ENCODE assay signal across 8 mouse cellular contexts in the genomic region with DNA sequence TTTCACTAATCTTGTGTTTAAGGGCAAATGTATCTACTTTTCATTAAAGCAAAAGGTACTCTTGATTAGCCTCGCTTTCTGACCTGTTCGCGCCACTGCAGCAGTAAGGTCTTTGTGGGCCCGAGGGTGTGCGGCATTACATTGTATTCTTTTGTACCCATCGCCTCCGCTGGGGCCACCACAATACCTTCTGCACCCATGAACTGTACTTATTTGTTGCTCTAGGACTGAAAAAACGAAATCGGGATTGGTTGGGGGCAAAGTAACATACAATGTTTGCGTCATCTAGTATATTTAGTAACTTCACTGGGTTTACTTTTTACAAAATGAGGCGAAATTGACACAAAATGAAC. TPM values are rescaled to one million over a fixed set of nuclear protein-coding genes. Genes with fewer than 3 reads are reported as not detected.
DNase-seq lines count a peak whose midpoint lies in the region; ATAC-seq lines count a peak whose summit lies in the region.

No protein-coding gene starts in this region.

- peak overlapping the region; percentile 69 for H3K4me2 ChIP-seq in forebrain, embryonic 12.5 days
- H3K4me2 ChIP-seq in midbrain, embryonic 11.5 days, result peak overlapping the region; percentile 62

- H3K4me3 ChIP-seq in erythroblast, embryonic 14.5 days (replicated peaks), result peak overlapping the region; percentile 95
- H3K4me3 ChIP-seq in forebrain, embryonic 12.5 days (replicated peaks), result peak overlapping the region; percentile 76
- H3K4me3 ChIP-seq in midbrain, embryonic 11.5 days (ENCODE audit: low read depth, low read length), result peak overlapping the region; percentile 91

- H3K9me3 ChIP-seq in erythroblast, embryonic 14.5 days (ENCODE audit: control insufficient read depth, low read length), result no peaks in the 10 kb centered on the region
- H3K9me3 ChIP-seq in forebrain, embryonic 12.5 days, result no peaks in the 10 kb centered on the region
- no peaks in the 10 kb centered on the region for H3K9me3 ChIP-seq in midbrain, embryonic 11.5 days (ENCODE audit: control insufficient read depth, low read length)

- no peak for ATAC-seq in erythroblast, adult 5-6 weeks (replicated peaks; ENCODE audit: low FRiP score, poor library complexity, severe bottlenecking)
- no peak for ATAC-seq in forebrain, embryonic 12.5 days (ENCODE audit: low FRiP score)
- no peak for ATAC-seq in midbrain, embryonic 11.5 days (ENCODE audit: low FRiP score)

- H3K27me3 ChIP-seq in erythroblast, embryonic 14.5 days (ENCODE audit: control insufficient read depth), result no peaks in the 10 kb centered on the region
- no peaks in the 10 kb centered on the region for H3K27me3 ChIP-seq in forebrain, embryonic 12.5 days
- H3K27me3 ChIP-seq in midbrain, embryonic 11.5 days (ENCODE audit: control insufficient read depth, insufficient read depth, low read length), result no peaks in the 10 kb centered on the region

- peak overlapping the region; percentile 99 for H3K27ac ChIP-seq in forebrain, embryonic 12.5 days
- H3K27ac ChIP-seq in midbrain, embryonic 11.5 days (ENCODE audit: low read depth, low read length), result peak overlapping the region; percentile 99

- peak; percentile 31 for DNase-seq in Muller cell, postnatal 12 days (ENCODE audit: inconsistent ontology term)
- peak; percentile 26 for DNase-seq in kidney, postnatal 14 days
- peak; percentile 97 for DNase-seq in midbrain, embryonic 11.5 days (ENCODE audit: low spot score, missing footprints)
- DNase-seq in testis, postnatal 14 days (ENCODE audit: low spot score), result peak; percentile 71
- DNase-seq in frontal cortex, postnatal 10 days (ENCODE audit: low spot score in 2 of 2), result no peak

- H3K9ac ChIP-seq in forebrain, embryonic 12.5 days, result peak overlapping the region; percentile 96
- peak overlapping the region; percentile 99 for H3K9ac ChIP-seq in midbrain, embryonic 11.5 days (ENCODE audit: low read length)

- peaks cover 81% of the 10 kb centered on the region for H3K4me1 ChIP-seq in erythroblast, embryonic 14.5 days (ENCODE audit: control insufficient read depth)
- peaks cover 20% of the 10 kb centered on the region for H3K4me1 ChIP-seq in forebrain, embryonic 12.5 days
- peaks cover 17% of the 10 kb centered on the region for H3K4me1 ChIP-seq in midbrain, embryonic 11.5 days (ENCODE audit: control insufficient read depth, insufficient read depth, low read length)

- 2% methylated on average over 11 of the region's 11 CpGs for WGBS in forebrain, embryonic 12.5 days
- WGBS in midbrain, embryonic 11.5 days, result 5% methylated on average over 11 of the region's 11 CpGs

- H3K36me3 ChIP-seq in erythroblast, embryonic 14.5 days (ENCODE audit: control insufficient read depth), result peaks cover 31% of the 10 kb centered on the region
- no peaks in the 10 kb centered on the region for H3K36me3 ChIP-seq in forebrain, embryonic 12.5 days (replicated peaks)
- H3K36me3 ChIP-seq in midbrain, embryonic 11.5 days (ENCODE audit: control insufficient read depth, insufficient read depth, low read length), result no peaks in the 10 kb centered on the region

RNA-seq across cellular contexts. Expression of gene Prdm10, which starts 1.3 kb away (rescaled TPM):
- polyA plus RNA-seq in erythroblast, embryonic 14.5 days (2012), result 0.16 and 0.29 TPM in 2 replicates
- 4.2 and 9.2 TPM in 2 replicates for total RNA-seq in erythroblast, adult 5-6 weeks (2015; ENCODE audit: low replicate concordance)
- 7.1 and 17.3 TPM in 2 replicates for total RNA-seq in erythroblast, adult 5-6 weeks (2017; ENCODE audit: low replicate concordance)
- 10.7 and 11.0 TPM in 2 replicates for polyA plus RNA-seq in forebrain, embryonic 12.5 days (2016; fragmentation: Nextera tagmentation; extraction: Ambion mirVana)
- 6.8 and 7.9 TPM in 2 replicates for polyA plus RNA-seq in midbrain, embryonic 11.5 days (2014; fragmentation: Nextera tagmentation; extraction: Ambion mirVana)

Comparison
In these comparisons a context has a peak if more than half of its experiments do, and no peak if none do; other contexts are left out.
1. DNase-seq: peak in Muller cell, postnatal 12 days (single experiment), kidney, postnatal 14 days (single experiment), midbrain, embryonic 11.5 days (single experiment) and testis, postnatal 14 days (single experiment); none in frontal cortex, postnatal 10 days (0 of 2).
2. Peak in every context shown above with its lines, with median percentiles within 50 percentile points of each other: H3K4me3 ChIP-seq.